Mouse (Mus musculus) cortical plate, adult 2 months (tissue): ENCODE measurements around the gene Dsp. TPM values are rescaled to one million over a fixed set of nuclear protein-coding genes. Genes with fewer than 3 reads are reported as not detected.

Experiments used
- H3K27ac ChIP-seq: fragments of 200-500 bp; 2 replicates; pipeline ENCODE4 v1.5.1; 2012; ENCODE audit warnings: low read length, control low read depth, inconsistent platforms; ENCODE audit not compliant: insufficient read depth
- H3K4me1 ChIP-seq: fragments of 200-500 bp; 2 replicates; pipeline ENCODE4 v1.6.1; 2011; ENCODE audit warnings: low read length; ENCODE audit not compliant: control insufficient read depth, insufficient read depth
- H3K4me3 ChIP-seq: fragments of 200-500 bp; 2 replicates; pipeline ENCODE4 v1.5.1; 2011; ENCODE audit warnings: mild to moderate bottlenecking, low read length, control low read depth; ENCODE audit not compliant: insufficient read depth
- CTCF ChIP-seq: fragments of 200-500 bp; IDR thresholded peaks from 2 replicates; pipeline ENCODE4 v1.5.1; 2011; ENCODE audit warnings: mild to moderate bottlenecking, control low read depth, low read length; ENCODE audit not compliant: insufficient read depth; ENCODE audit errors: extremely low read depth
- POLR2A ChIP-seq: fragments of 200-500 bp; IDR thresholded peaks from 2 replicates; pipeline ENCODE4 v1.6.1; 2011; ENCODE audit warnings: mild to moderate bottlenecking, low read length, control low read depth; ENCODE audit not compliant: insufficient read depth; ENCODE audit errors: extremely low read depth
- polyA plus RNA-seq: library from polyadenylated mRNA; depleted of rRNA; stranded (reverse); fragments of >200 nt; gene quantifications from 2 replicates; pipeline ENCODE4 v1.2.3, GENCODE M21; 2012; rRNA removed

Gene Dsp
- polyA plus RNA-seq, 1 experiment: 0.06 TPM

GRCm38 (mm10) chr13:38230177-38230821 is 79.2 kb downstream of the Dsp start:
- no peaks in the 10 kb centered on the region for H3K4me1 ChIP-seq
- TF ChIP-seq CTCF (no peak), POLR2A (no peak)
- H3K4me3 ChIP-seq: no peak overlapping the region
- no peak overlapping the region for H3K27ac ChIP-seq

DNA sequence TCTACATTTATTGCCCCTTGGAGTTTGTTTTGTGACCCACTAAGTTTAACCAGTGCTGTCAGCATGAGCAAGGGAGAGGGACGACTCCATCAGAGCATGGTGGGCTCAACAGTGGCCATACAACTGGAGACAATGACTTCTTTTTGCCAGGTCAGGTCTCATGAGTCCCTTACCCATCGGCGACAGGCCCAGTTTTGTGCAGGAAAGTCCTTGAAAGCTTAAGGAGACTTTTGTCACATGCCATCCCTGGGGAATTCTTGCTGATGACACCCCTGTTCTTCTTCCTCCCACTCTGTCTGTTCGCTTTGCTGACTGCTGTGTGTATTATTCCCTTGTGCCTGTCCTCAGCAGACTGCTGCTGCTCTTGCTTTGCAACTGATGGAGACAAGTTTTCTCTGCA is 81.3 kb downstream of the Dsp start:
- no peak overlapping the region for H3K27ac ChIP-seq
- no peak overlapping the region for H3K4me3 ChIP-seq
- no peaks in the 10 kb centered on the region for H3K4me1 ChIP-seq
- TF ChIP-seq CTCF (no peak), POLR2A (no peak)

- TF ChIP-seq CTCF: no peak
- no peak for TF ChIP-seq POLR2A
Observed at GRCm38 (mm10) chr13:38232856-38233625, 81.9 kb downstream of the Dsp start.

GRCm38 (mm10) chr13:38234651-38235050 is 83.6 kb downstream of the Dsp start:
- TF ChIP-seq CTCF: no peak
- TF ChIP-seq POLR2A: no peak
- no peaks in the 10 kb centered on the region for H3K4me1 ChIP-seq
- no peak overlapping the region for H3K27ac ChIP-seq
- no peak overlapping the region for H3K4me3 ChIP-seq

More at GRCm38 (mm10) chr13:38232856-38233625, 81.9 kb downstream of the Dsp start:
- no peaks in the 10 kb centered on the region for H3K4me1 ChIP-seq
- H3K4me3 ChIP-seq: no peak overlapping the region
- H3K27ac ChIP-seq: no peak overlapping the region

DNA sequence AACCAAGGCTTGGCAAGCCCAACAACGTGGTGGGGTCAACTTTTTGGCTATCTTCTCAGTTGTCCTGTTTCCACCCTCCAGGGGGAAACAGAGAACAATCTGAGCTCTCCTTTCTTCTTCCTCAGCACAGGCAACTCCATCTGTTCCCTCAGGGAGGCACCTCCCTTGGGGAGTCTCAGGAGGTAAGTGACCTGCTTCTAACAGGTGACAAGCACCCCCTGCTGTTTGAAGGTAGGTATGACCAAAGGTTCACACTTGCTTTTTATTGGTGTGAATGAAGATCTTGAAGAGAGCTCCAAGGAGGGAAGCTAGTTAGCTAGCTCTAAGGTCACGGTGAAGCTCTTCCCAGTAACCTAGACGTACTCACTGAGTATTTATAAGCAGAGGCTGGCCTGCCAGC is 84.3 kb downstream of the Dsp start:
- no peak for TF ChIP-seq POLR2A
- TF ChIP-seq CTCF: no peak
- H3K4me1 ChIP-seq: no peaks in the 10 kb centered on the region

DNA sequence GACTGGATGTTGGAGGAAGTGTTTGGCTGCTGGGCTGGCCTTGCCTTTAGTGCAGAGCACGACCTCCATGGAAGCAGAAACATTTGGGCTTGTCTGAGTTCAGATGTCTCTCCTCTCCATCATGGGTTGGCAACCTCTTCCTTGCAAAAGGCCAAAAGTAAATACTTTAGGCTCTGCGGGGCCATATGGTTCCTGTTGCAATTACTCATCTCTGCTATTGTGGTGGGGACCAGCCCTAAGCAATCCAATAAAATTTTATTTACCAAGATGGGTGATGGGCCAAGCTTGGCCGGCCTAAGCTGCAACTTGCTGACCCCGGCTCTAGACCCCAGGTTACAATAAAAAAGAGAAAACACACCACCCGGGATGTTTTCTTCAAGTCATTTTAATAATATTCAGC is 97.1 kb downstream of the Dsp start:
- Histone ChIP-seq H3K27ac (no peak overlapping the region), H3K4me3 (no peak overlapping the region), H3K4me1 (peaks cover 2% of the 10 kb centered on the region)
- TF ChIP-seq CTCF (no peak), POLR2A (no peak)

More for the DNA sequence above, 84.3 kb downstream of the Dsp start:
- Histone ChIP-seq H3K4me3 (no peak overlapping the region), H3K27ac (no peak overlapping the region)

Other genes starting within 250 kb of the Dsp start
- 28.0 and 28.2 TPM in 2 replicates for gene Ssr1, start 157.1 kb upstream of the Dsp start, polyA plus RNA-seq
- gene Riok1, start 114.3 kb upstream of the Dsp start, polyA plus RNA-seq: 26.3 and 33.7 TPM in 2 replicates
- 2.2 and 2.5 TPM in 2 replicates for gene Cage1, start 114.2 kb upstream of the Dsp start, polyA plus RNA-seq
- 30.1 and 30.6 TPM in 2 replicates for gene Snrnp48, start 53.6 kb downstream of the Dsp start, polyA plus RNA-seq
- 5.8 and 7.0 TPM in 2 replicates for gene Bmp6, start 193.8 kb downstream of the Dsp start, polyA plus RNA-seq